Mouse (Mus musculus) stomach, embryonic 14.5 days (tissue): ENCODE results near the gene Cdh18. TPM values are rescaled to one million over a fixed set of nuclear protein-coding genes. Genes with fewer than 3 reads are reported as not detected.

ENCODE experiments used
- ATAC-seq: fragments of 200-750 bp; cut with Nextera tagmentation; 2 replicates; pipeline ENCODE4 v1.8.0; 2017; ENCODE audit warnings: low read depth, moderate TSS enrichment; ENCODE audit not compliant: insufficient number of reproducible peaks, insufficient read depth, low FRiP score
- H3K27ac ChIP-seq: fragments of 300-500 bp; sonication (generic); 2 replicates; pipeline ENCODE4 v1.5.1; 2014; ENCODE audit warnings: mild to moderate bottlenecking, low read length, moderate library complexity, mixed read lengths
- H3K27me3 ChIP-seq: fragments of 300-500 bp; sonication (generic); 2 replicates; pipeline ENCODE4 v1.6.1; 2014; ENCODE audit warnings: low read length, control low read depth, mixed read lengths; ENCODE audit not compliant: control insufficient read depth, insufficient read depth
- H3K36me3 ChIP-seq: fragments of 300-500 bp; sonication (generic); 2 replicates; pipeline ENCODE4 v1.6.1; 2014; ENCODE audit warnings: mild to moderate bottlenecking, control low read depth, low read length, moderate library complexity, mixed read lengths; ENCODE audit not compliant: control insufficient read depth, insufficient read depth
- H3K4me1 ChIP-seq: fragments of 300-500 bp; sonication (generic); 2 replicates; pipeline ENCODE4 v1.6.1; 2014; ENCODE audit warnings: low read length, control low read depth, mixed read lengths; ENCODE audit not compliant: control insufficient read depth, insufficient read depth
- H3K4me2 ChIP-seq: fragments of 300-500 bp; sonication (generic); replicated peaks from 2 replicates; pipeline ENCODE4 v1.6.1; 2014; ENCODE audit warnings: low read depth, low read length, control low read depth
- H3K4me3 ChIP-seq: fragments of 300-500 bp; sonication (generic); 2 replicates; pipeline ENCODE4 v1.5.1; 2014; ENCODE audit warnings: low read depth, low read length, control low read depth
- H3K9ac ChIP-seq: fragments of 300-500 bp; sonication (generic); replicated peaks from 2 replicates; pipeline ENCODE4 v1.6.1; 2014; ENCODE audit warnings: low read depth, mild to moderate bottlenecking, control low read depth, low read length, moderate library complexity, mixed read lengths
- H3K9me3 ChIP-seq: fragments of 300-500 bp; sonication (generic); 2 replicates; pipeline ENCODE4 v1.6.1; 2016; ENCODE audit warnings: low read depth, low read length, control low read depth; ENCODE audit not compliant: control insufficient read depth
- WGBS: fragments of 180-500 bp; shearing (Covaris S2); extraction: QIAGEN DNeasy Blood & Tissue Kit; methylation state at CpG from one replicate; pipeline ENCODE4 v1.1.7; 2014; 5-methylcytosine and 5-hydroxymethylcytosine counted together
- polyA plus RNA-seq: library from polyadenylated mRNA; unstranded; fragments of >200 nt; fragmentation: Nextera tagmentation; extraction: Ambion mirVana; gene quantifications from 2 replicates; pipeline ENCODE4 v1.2.1, GENCODE M21; 2014

The Cdh18 gene
- polyA plus RNA-seq, 1 experiment from 2014 or later: 5.1 TPM

DNA sequence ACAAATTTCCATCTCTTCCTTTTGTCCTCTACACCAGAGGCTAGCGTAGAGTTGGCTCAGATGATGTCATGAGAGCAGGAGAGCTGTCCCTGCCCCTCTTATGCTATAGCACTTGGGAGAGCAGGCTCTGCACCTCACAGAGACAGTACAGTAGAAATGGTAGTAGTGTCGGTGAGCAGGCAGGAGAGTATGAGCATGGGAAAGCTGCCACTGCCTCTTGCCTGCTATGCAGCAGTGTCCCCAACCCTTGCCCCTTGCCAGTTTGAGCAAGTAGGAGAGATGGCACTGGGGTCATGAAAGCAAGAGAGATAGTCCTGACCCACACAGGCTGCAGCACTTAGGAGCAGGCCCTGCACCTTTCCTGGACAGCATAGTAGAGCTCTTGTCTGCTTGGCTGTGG, 607.1 kb downstream of the Cdh18 start:
- H3K9me3 ChIP-seq: no peaks in the 10 kb centered on the region
- no peak overlapping the region for H3K4me2 ChIP-seq
- ATAC-seq: no peak
- 90% methylated on average over 2 of the region's 2 CpGs for WGBS
- no peak overlapping the region for H3K9ac ChIP-seq
- H3K4me1 ChIP-seq: no peaks in the 10 kb centered on the region
- no peak overlapping the region for H3K27ac ChIP-seq
- no peaks in the 10 kb centered on the region for H3K27me3 ChIP-seq
- H3K4me3 ChIP-seq: no peak overlapping the region
- H3K36me3 ChIP-seq: no peaks in the 10 kb centered on the region

DNA sequence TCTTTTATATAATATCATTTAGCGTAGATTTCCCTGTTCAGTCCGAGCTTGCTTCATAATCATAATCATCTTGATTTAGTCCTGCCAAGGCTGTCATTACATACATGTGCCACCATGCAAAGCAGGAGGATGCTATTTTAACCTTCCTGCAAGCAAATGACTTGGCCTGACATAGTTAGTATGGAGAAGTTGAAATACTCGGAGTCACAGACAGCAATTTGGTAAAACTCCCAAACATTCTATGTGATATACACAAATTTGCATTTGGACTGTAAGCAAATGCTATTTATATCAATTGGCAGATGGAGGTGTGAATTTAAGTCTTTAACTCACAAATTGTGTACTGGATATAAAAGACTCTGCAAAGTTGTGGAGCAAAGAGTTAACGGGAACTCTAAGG, 616.0 kb downstream of the Cdh18 start:
- WGBS: 81% methylated on average over 4 of the region's 4 CpGs
- ATAC-seq: no peak

DNA sequence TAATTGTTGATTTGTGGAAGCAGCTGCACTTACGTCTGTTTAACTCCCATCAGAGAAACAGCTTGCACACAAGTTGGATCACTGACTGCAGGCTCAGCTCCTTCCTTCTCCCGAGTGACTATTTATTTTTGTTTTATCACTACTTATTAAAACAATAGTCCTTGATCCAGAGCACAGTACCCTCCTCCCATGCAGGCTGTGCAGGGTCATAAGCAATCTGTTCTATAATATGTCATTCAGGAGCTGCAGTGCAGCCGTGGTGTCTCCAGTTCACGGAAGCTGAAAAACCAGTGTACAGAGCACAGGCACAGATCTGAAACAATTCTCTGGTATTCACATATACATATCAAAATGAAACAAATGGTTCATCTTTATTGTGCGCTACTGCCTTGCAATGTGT, 625.8 kb downstream of the Cdh18 start:
- Histone ChIP-seq H3K36me3 (no peaks in the 10 kb centered on the region), H3K4me2 (no peak overlapping the region), H3K9ac (no peak overlapping the region), H3K4me1 (no peaks in the 10 kb centered on the region), H3K27ac (no peak overlapping the region), H3K4me3 (no peak overlapping the region), H3K9me3 (no peaks in the 10 kb centered on the region), H3K27me3 (no peaks in the 10 kb centered on the region)
- no peak for ATAC-seq
- WGBS: 50% methylated on average over 5 of the region's 5 CpGs

More for the DNA sequence above, 616.0 kb downstream of the Cdh18 start:
- no peak overlapping the region for H3K4me2 ChIP-seq
- H3K9ac ChIP-seq: no peak overlapping the region
- no peak overlapping the region for H3K4me3 ChIP-seq
- H3K36me3 ChIP-seq: no peaks in the 10 kb centered on the region
- H3K27ac ChIP-seq: no peak overlapping the region
- no peaks in the 10 kb centered on the region for H3K27me3 ChIP-seq
- no peaks in the 10 kb centered on the region for H3K4me1 ChIP-seq
- no peaks in the 10 kb centered on the region for H3K9me3 ChIP-seq

DNA sequence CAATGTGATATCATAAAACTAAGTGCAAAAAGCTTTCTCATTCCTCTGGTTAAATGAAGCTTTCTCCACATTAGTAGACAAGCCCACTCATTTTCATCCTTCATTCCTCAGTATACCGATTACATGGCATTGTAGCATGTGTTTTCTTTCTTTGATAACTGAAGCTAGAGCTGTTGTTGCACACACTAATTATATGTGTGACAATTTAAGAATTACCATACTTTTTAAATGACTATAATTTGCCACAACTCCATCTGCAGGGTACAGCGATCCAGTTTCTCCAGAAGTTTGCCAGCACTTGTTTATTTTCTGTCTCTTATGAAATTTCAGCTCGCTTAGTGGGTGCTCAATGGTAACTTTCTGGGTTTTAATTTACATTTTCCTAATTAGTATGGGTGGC, 663.2 kb downstream of the Cdh18 start:
- Histone ChIP-seq H3K36me3 (no peaks in the 10 kb centered on the region), H3K9me3 (no peaks in the 10 kb centered on the region), H3K27ac (no peak overlapping the region), H3K4me2 (no peak overlapping the region), H3K4me1 (no peaks in the 10 kb centered on the region), H3K4me3 (no peak overlapping the region), H3K9ac (no peak overlapping the region), H3K27me3 (no peaks in the 10 kb centered on the region)
- WGBS: 90% methylated on average over 3 of the region's 3 CpGs
- no peak for ATAC-seq

DNA sequence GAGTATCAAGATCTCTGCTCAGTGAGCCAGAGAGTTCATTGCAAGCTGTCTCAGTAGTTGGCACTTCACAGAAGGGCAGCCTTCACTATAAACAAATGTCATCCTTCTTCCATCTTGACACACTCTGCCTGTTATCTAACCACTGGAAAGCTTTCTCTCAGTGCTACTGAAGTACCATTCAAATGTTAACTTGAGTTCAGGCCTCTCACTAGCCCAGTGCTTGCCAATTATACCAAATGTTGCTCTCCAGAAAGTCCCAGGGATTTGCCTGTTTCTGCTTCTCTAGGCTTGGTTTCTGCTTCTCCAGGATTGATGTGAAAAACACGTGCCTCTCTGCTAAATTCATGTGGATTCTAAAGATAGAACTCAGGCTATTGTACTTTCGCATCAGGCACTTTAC, 681.8 kb downstream of the Cdh18 start:
- 49% methylated on average over 2 of the region's 2 CpGs for WGBS
- H3K4me3 ChIP-seq: no peak overlapping the region
- no peaks in the 10 kb centered on the region for H3K36me3 ChIP-seq
- H3K27ac ChIP-seq: no peak overlapping the region
- no peaks in the 10 kb centered on the region for H3K27me3 ChIP-seq
- H3K4me1 ChIP-seq: no peaks in the 10 kb centered on the region
- H3K9me3 ChIP-seq: no peaks in the 10 kb centered on the region
- no peak for ATAC-seq
- H3K9ac ChIP-seq: no peak overlapping the region
- H3K4me2 ChIP-seq: no peak overlapping the region

DNA sequence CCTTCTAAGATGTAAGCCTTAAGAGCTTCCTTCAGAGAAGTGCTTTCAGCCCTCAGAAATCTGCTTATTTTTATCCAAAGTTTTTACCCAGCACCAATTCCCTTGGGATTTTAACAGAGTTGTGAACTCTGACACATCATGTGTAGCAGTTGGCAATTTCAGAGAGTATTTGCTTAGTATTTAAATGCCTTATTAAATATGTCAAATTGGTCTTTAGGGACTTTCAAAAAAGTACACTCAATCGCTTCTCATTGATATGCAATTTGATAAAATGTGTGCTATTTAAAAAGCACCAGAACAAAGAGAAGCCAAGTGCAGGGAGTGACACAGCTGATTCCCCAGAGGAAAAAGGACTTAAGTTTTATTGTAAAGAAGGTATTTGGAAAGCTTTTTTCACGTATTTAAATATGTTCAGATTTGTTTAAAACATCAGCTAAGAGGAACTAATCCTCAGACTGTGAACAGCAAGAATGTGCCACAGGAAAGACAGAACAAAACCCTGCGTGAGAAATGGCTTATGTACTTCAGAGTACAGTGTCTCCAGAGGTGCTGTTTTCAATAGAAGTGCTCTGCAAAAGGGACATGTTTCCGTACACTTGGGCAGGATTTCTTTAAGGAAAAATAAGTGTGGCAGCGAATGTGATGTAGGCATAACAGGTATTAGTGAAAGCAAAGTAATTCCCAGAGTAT, 709.1 kb downstream of the Cdh18 start:
- no peaks in the 10 kb centered on the region for H3K9me3 ChIP-seq
- H3K27ac ChIP-seq: no peak overlapping the region
- ATAC-seq: no peak
- no peak overlapping the region for H3K9ac ChIP-seq
- no peaks in the 10 kb centered on the region for H3K36me3 ChIP-seq
- H3K4me2 ChIP-seq: no peak overlapping the region
- H3K4me1 ChIP-seq: no peaks in the 10 kb centered on the region
- WGBS: 60% methylated on average over 5 of the region's 5 CpGs
- no peaks in the 10 kb centered on the region for H3K27me3 ChIP-seq
- no peak overlapping the region for H3K4me3 ChIP-seq

DNA sequence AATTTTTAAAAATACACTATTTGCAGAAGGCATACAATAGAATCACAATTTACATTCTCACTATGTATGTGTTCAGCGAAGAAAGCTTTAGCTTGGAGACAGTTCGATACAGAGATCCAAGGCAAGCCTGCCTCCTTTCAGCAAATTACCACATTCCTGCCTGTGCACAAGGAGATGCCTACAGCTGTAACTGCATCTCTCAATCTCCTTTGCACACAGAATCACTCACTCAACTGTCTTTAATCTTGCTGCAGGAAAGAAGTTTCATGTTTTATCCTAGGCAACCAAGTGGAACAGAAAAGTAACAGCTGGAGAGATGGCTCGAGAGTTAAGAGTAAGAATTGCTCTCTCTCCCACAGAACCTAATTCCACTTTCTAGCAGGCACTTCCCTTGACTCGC, 729.6 kb downstream of the Cdh18 start:
- Histone ChIP-seq H3K4me1 (no peaks in the 10 kb centered on the region), H3K36me3 (no peaks in the 10 kb centered on the region), H3K4me3 (no peak overlapping the region), H3K4me2 (no peak overlapping the region), H3K9ac (no peak overlapping the region), H3K27ac (no peak overlapping the region), H3K9me3 (no peaks in the 10 kb centered on the region), H3K27me3 (no peaks in the 10 kb centered on the region)
- 76% methylated on average over 4 of the region's 4 CpGs for WGBS
- ATAC-seq: no peak

DNA sequence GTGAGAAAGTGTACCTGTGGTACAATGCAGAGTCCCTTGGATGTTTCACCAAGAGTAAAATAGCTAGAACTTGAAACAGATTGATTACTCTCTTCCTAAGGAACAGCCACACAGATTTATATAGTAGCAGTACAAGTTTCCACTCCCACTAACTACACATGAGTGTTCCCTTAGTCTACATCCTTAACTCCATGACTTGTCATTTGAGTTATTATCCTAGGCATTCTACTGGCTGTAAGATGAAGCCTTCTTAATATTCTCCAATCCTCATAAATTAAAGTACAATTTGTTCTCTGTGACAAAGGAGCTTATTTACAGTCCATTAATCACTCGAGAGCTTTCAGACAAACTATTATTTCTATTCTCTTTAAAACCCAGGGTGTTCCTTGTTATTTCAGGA, 756.2 kb downstream of the Cdh18 start:
- no peaks in the 10 kb centered on the region for H3K4me1 ChIP-seq
- no peak for ATAC-seq
- WGBS: 69% methylated on average over 1 of the region's 1 CpGs
- no peak overlapping the region for H3K9ac ChIP-seq
- H3K27me3 ChIP-seq: no peaks in the 10 kb centered on the region
- H3K4me3 ChIP-seq: no peak overlapping the region
- H3K4me2 ChIP-seq: no peak overlapping the region
- no peak overlapping the region for H3K27ac ChIP-seq
- no peaks in the 10 kb centered on the region for H3K9me3 ChIP-seq
- no peaks in the 10 kb centered on the region for H3K36me3 ChIP-seq

DNA sequence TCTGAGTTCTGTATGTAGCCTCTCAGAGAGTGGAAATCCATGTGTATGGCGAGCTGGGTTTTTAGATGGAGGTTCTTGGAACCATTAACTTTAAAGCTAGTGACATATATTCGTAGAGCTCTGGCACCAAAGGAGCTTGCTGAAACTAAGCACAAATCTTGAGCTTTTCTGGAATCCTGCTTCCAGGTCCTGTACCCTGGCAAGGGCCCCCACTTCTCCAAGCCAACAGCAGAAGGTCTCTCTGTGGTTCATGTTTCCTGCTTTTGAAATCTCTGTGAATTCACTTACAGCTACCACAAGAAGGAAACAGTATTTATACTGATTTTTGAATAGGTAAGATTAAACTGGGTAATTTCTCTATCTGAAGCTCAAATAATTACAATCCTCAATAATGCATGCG, 767.9 kb downstream of the Cdh18 start:
- no peak for ATAC-seq
- no peak overlapping the region for H3K4me2 ChIP-seq
- no peak overlapping the region for H3K4me3 ChIP-seq
- H3K27me3 ChIP-seq: no peaks in the 10 kb centered on the region
- H3K9me3 ChIP-seq: no peaks in the 10 kb centered on the region
- H3K36me3 ChIP-seq: no peaks in the 10 kb centered on the region
- H3K4me1 ChIP-seq: no peaks in the 10 kb centered on the region
- no peak overlapping the region for H3K27ac ChIP-seq
- WGBS: 82% methylated on average over 3 of the region's 3 CpGs
- H3K9ac ChIP-seq: no peak overlapping the region
